Mouse (Mus musculus) CH12.LX (cell line): ENCODE measurements around the gene Atg4b.

Experiments
- CTCF ChIP-seq, 2 experiments: IDR thresholded peaks in 1 of 2; conservative IDR thresholded peaks in 1 of 2; 2 replicates each; pipeline ENCODE4 v1.5.1; 2011 to 2012; ENCODE audit warnings: low read depth in 2 of 2, low read length in 2 of 2, improper control_type of control experiment in 1 of 2, inconsistent platforms in 1 of 2, mild to moderate bottlenecking in 1 of 2, moderate library complexity in 1 of 2
- RCOR1 ChIP-seq: conservative IDR thresholded peaks from 2 replicates; pipeline ENCODE4 v1.6.1; 2012; ENCODE audit warnings: low read depth, mild to moderate bottlenecking, inconsistent platforms, low read length, improper control_type of control experiment

DNA sequence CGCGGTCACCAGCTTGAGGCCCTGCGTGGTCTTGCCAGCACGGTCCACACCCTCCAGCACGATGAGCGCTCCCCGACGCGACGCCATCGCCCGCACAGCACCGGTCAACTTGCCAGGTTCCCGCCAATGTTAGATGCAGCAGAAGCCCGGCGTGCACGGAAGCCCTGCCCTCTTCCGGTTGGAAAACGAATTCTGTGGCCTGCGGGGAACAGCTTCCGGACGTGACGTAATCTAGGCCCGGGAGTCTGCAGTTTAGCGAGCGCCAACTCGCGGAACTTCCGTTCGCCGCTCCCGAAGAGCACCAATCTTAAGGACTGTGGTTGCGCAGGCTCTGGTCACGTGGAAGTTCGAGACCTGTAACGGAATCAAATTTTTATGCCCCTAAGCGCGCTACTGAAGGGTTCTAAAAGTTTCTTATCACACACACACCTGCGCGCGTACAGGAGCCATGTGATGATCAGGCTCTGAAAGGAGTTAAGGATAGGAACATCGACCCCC is 50.5 kb downstream of the Atg4b start, which contains the start of gene Dtymk:
- no peak for TF ChIP-seq RCOR1
- peak in 1 of 2 experiments; percentile 16; a peak in 1 of 4 replicates for TF ChIP-seq CTCF (conservative IDR thresholded peaks at IDR 0.05 in 1 of 2, IDR thresholded peaks at IDR 0.05 in 1 of 2; ENCODE audit: low read depth in 2 of 2, low read length in 2 of 2)
